ENCODE assay signal across 17 mouse cellular contexts in genomic region chr6:22344443-22344842, GRCm38 (mm10). TPM values are rescaled to one million over a fixed set of nuclear protein-coding genes. Genes with fewer than 3 reads are reported as not detected.
A peak's percentile ranks its signal among the peaks of the same experiment; 100 is the strongest.
DNase-seq lines count a peak whose midpoint lies in the region; ATAC-seq and TF ChIP-seq lines count a peak whose summit lies in the region.
"Had no signal": no experiment of that assay in that cellular context is flagged by ENCODE, and none has a peak within 500 bp of the region (broad histone marks: within the 10 kb centered on the region; RNA-seq: fewer than 3 reads in every experiment).

No protein-coding gene starts in this region.

- no peak overlapping the region for H3K4me3 ChIP-seq in embryonic facial prominence, embryonic 11.5 days (ENCODE audit: low read depth, low read length)
- no peak overlapping the region for H3K4me3 ChIP-seq in embryonic facial prominence, embryonic 10.5 days
- no peak overlapping the region for H3K4me3 ChIP-seq in kidney, embryonic 16.5 days (ENCODE audit: low read length)
- H3K4me3 ChIP-seq in heart, embryonic 15.5 days = no peak overlapping the region
- H3K4me3 ChIP-seq in liver, postnatal 0 days (ENCODE audit: low read depth, low read length) = no peak overlapping the region
- H3K4me3 ChIP-seq: embryonic facial prominence, embryonic 12.5 days; neural tube, embryonic 15.5 days had no signal

- no peak overlapping the region for H3K27ac ChIP-seq in embryonic facial prominence, embryonic 11.5 days (replicated peaks; ENCODE audit: low read depth, low read length)
- no peak overlapping the region for H3K27ac ChIP-seq in embryonic facial prominence, embryonic 10.5 days (replicated peaks)
- no peak overlapping the region for H3K27ac ChIP-seq in kidney, embryonic 16.5 days (ENCODE audit: low read length)
- H3K27ac ChIP-seq in heart, embryonic 15.5 days = peak overlapping the region; percentile 56
- peak overlapping the region; percentile 89 for H3K27ac ChIP-seq in liver, postnatal 0 days (ENCODE audit: low read depth)
- H3K27ac ChIP-seq: embryonic facial prominence, embryonic 12.5 days; neural tube, embryonic 15.5 days had no signal

- H3K4me2 ChIP-seq in embryonic facial prominence, embryonic 11.5 days (ENCODE audit: low read depth, low read length) = no peak overlapping the region
- H3K4me2 ChIP-seq in kidney, embryonic 16.5 days (replicated peaks; ENCODE audit: low read depth, low read length) = no peak overlapping the region
- H3K4me2 ChIP-seq in heart, embryonic 15.5 days = peak overlapping the region; percentile 7; the same call in 1 of the 2 replicates
- H3K4me2 ChIP-seq in liver, postnatal 0 days (ENCODE audit: low read depth, low read length) = peak overlapping the region; percentile 45
- H3K4me2 ChIP-seq: embryonic facial prominence, embryonic 12.5 days; lung, embryonic 14.5 days; neural tube, embryonic 15.5 days had no signal

- H3K9me3 ChIP-seq in embryonic facial prominence, embryonic 11.5 days (replicated peaks; ENCODE audit: control insufficient read depth, low read length) = no peaks in the 10 kb centered on the region
- no peaks in the 10 kb centered on the region for H3K9me3 ChIP-seq in embryonic facial prominence, embryonic 10.5 days
- H3K9me3 ChIP-seq in kidney, embryonic 16.5 days (ENCODE audit: low read length) = no peaks in the 10 kb centered on the region
- H3K9me3 ChIP-seq in heart, embryonic 15.5 days (replicated peaks) = no peaks in the 10 kb centered on the region
- H3K9me3 ChIP-seq in liver, postnatal 0 days (ENCODE audit: low read length) = no peaks in the 10 kb centered on the region
- H3K9me3 ChIP-seq: embryonic facial prominence, embryonic 12.5 days; neural tube, embryonic 15.5 days had no signal

- WGBS in embryonic facial prominence, embryonic 11.5 days = 30% methylated on average over 6 of the region's 6 CpGs
- 40% methylated on average over 6 of the region's 6 CpGs for WGBS in embryonic facial prominence, embryonic 10.5 days
- 39% methylated on average over 6 of the region's 6 CpGs for WGBS in kidney, embryonic 16.5 days
- WGBS in heart, embryonic 15.5 days = 31% methylated on average over 6 of the region's 6 CpGs
- WGBS in liver, postnatal 0 days (ENCODE audit: insufficient replicate concordance) = 44% methylated on average over 6 of the region's 6 CpGs

- H3K9ac ChIP-seq in embryonic facial prominence, embryonic 11.5 days (replicated peaks; ENCODE audit: low read length) = no peak overlapping the region
- H3K9ac ChIP-seq in kidney, embryonic 16.5 days (replicated peaks; ENCODE audit: low read length) = no peak overlapping the region
- H3K9ac ChIP-seq in heart, embryonic 15.5 days = no peak overlapping the region
- H3K9ac ChIP-seq in liver, postnatal 0 days (replicated peaks) = no peak overlapping the region
- H3K9ac ChIP-seq: embryonic facial prominence, embryonic 12.5 days; lung, embryonic 14.5 days; neural tube, embryonic 15.5 days had no signal

- H3K36me3 ChIP-seq in embryonic facial prominence, embryonic 11.5 days (replicated peaks; ENCODE audit: control insufficient read depth, insufficient read depth, low read depth, low read length) = no peaks in the 10 kb centered on the region
- peaks cover 17% of the 10 kb centered on the region for H3K36me3 ChIP-seq in embryonic facial prominence, embryonic 10.5 days (replicated peaks)
- peaks cover 14% of the 10 kb centered on the region; the same call in 1 of the 2 replicates for H3K36me3 ChIP-seq in kidney, embryonic 16.5 days (ENCODE audit: insufficient read depth, low read length)
- no peaks in the 10 kb centered on the region for H3K36me3 ChIP-seq in heart, embryonic 15.5 days
- H3K36me3 ChIP-seq in liver, postnatal 0 days (replicated peaks; ENCODE audit: insufficient read depth, low read length) = no peaks in the 10 kb centered on the region

- TF ChIP-seq EP300 in liver, postnatal 0 days (IDR thresholded peaks at IDR 0.05; ENCODE audit: low read depth) = no peak

- peak; percentile 31 for DNase-seq in embryonic facial prominence, embryonic 11.5 days (ENCODE audit: low spot score)
- no peak for DNase-seq in embryonic facial prominence, embryonic 10.5 days (ENCODE audit: low spot score)
- DNase-seq in kidney, postnatal 10 days = peak; percentile 28
- no peak for DNase-seq in liver, postnatal 0 days
- DNase-seq in adrenal gland, postnatal 10 days = no peak
- DNase-seq: cerebellum, postnatal 14 days; gastrocnemius, postnatal 14 days; lung, embryonic 14.5 days; retina, postnatal 1 day had no signal

- TF ChIP-seq CTCF in liver, postnatal 0 days (IDR thresholded peaks at IDR 0.05; ENCODE audit: low read depth) = no peak

- no peak for ATAC-seq in embryonic facial prominence, embryonic 11.5 days (replicated peaks; ENCODE audit: insufficient number of reproducible peaks, low FRiP score, low TSS enrichment, low read depth)
- ATAC-seq in kidney, embryonic 16.5 days (ENCODE audit: low FRiP score, low TSS enrichment) = no peak
- no peak for ATAC-seq in heart, embryonic 15.5 days (replicated peaks; ENCODE audit: insufficient number of reproducible peaks, insufficient read depth, low FRiP score, low read depth)
- ATAC-seq in liver, postnatal 0 days = no peak
- no peak for ATAC-seq in inflammation-experienced regulatory T-cells, adult 6 months
- ATAC-seq: Patski had no signal

- H3K4me1 ChIP-seq in embryonic facial prominence, embryonic 11.5 days (ENCODE audit: control insufficient read depth, insufficient read depth, low read length) = peaks cover 6% of the 10 kb centered on the region
- peaks cover 42% of the 10 kb centered on the region for H3K4me1 ChIP-seq in embryonic facial prominence, embryonic 10.5 days
- H3K4me1 ChIP-seq in kidney, embryonic 16.5 days (ENCODE audit: insufficient read depth, low read length) = peaks cover 19% of the 10 kb centered on the region; the same call in 1 of the 2 replicates
- peaks cover 24% of the 10 kb centered on the region for H3K4me1 ChIP-seq in heart, embryonic 15.5 days (replicated peaks)
- peaks cover 53% of the 10 kb centered on the region for H3K4me1 ChIP-seq in liver, postnatal 0 days (ENCODE audit: insufficient read depth)
- H3K4me1 ChIP-seq: neural tube, embryonic 15.5 days had no signal

- H3K27me3 ChIP-seq in embryonic facial prominence, embryonic 11.5 days (ENCODE audit: control insufficient read depth, insufficient read depth, low read length) = no peaks in the 10 kb centered on the region
- no peaks in the 10 kb centered on the region for H3K27me3 ChIP-seq in embryonic facial prominence, embryonic 10.5 days (replicated peaks; ENCODE audit: low read depth, poor library complexity, severe bottlenecking)
- H3K27me3 ChIP-seq in kidney, embryonic 16.5 days (ENCODE audit: insufficient read depth, low read length) = no peaks in the 10 kb centered on the region
- no peaks in the 10 kb centered on the region for H3K27me3 ChIP-seq in heart, embryonic 15.5 days
- H3K27me3 ChIP-seq in liver, postnatal 0 days (ENCODE audit: insufficient read depth, low read length) = no peaks in the 10 kb centered on the region
- H3K27me3 ChIP-seq: embryonic facial prominence, embryonic 12.5 days; neural tube, embryonic 15.5 days; Patski had no signal

RNA-seq across cellular contexts. Expression of gene Fam3c, which starts 11.6 kb away (rescaled TPM):
- polyA plus RNA-seq in embryonic facial prominence, embryonic 11.5 days (2014; fragmentation: Nextera tagmentation; extraction: Ambion mirVana) = 43.1 and 47.0 TPM in 2 replicates
- polyA plus RNA-seq in embryonic facial prominence, embryonic 10.5 days (2016; fragmentation: Nextera tagmentation; extraction: Ambion mirVana) = 36.6 and 37.2 TPM in 2 replicates
- 59.1 and 62.0 TPM in 2 replicates for polyA plus RNA-seq in kidney, embryonic 16.5 days (2015; fragmentation: Nextera tagmentation; extraction: Ambion mirVana)
- 45.7 and 49.1 TPM in 2 replicates for polyA plus RNA-seq in heart, embryonic 15.5 days (2015; fragmentation: Nextera tagmentation; extraction: Ambion mirVana)
- polyA plus RNA-seq in liver, postnatal 0 days (2015; fragmentation: Nextera tagmentation; extraction: Ambion mirVana) = 32.6 and 38.2 TPM in 2 replicates
- 100 to 1,000 TPM in 2 of 3 experiments, 10 to 100 TPM in 1; 87.6 to 140 (median 107) TPM for polyA plus RNA-seq in inflammation-experienced regulatory T-cells, adult 6 months (2017; shearing (Covaris generic))
- total RNA-seq in adrenal gland, postnatal 10 days (2021) = 10 to 100 TPM; 46.4 to 52.2 TPM

RNA-seq across cellular contexts. Expression of gene Wnt16, which starts 56.4 kb away (rescaled TPM):
- polyA plus RNA-seq in embryonic facial prominence, embryonic 11.5 days (2014; fragmentation: Nextera tagmentation; extraction: Ambion mirVana) = 0.36 and 0.46 TPM in 2 replicates
- polyA plus RNA-seq in embryonic facial prominence, embryonic 10.5 days (2016; fragmentation: Nextera tagmentation; extraction: Ambion mirVana) = 0.57 and 0.83 TPM in 2 replicates
- 0.87 and 1.4 TPM in 2 replicates for polyA plus RNA-seq in kidney, embryonic 16.5 days (2015; fragmentation: Nextera tagmentation; extraction: Ambion mirVana)
- polyA plus RNA-seq in heart, embryonic 15.5 days (2015; fragmentation: Nextera tagmentation; extraction: Ambion mirVana) = 2.3 and 2.7 TPM in 2 replicates
- polyA plus RNA-seq in liver, postnatal 0 days (2015; fragmentation: Nextera tagmentation; extraction: Ambion mirVana) = not detected in 2 replicates
- polyA plus RNA-seq in inflammation-experienced regulatory T-cells, adult 6 months (2017; shearing (Covaris generic)) = under 1 TPM in 2 of 3 experiments, not detected in 1; 0.36 to 0.47 TPM
- 1 to 10 TPM in 1 of 2 experiments, under 1 TPM in 1; 0.69 to 2.5 TPM for total RNA-seq in adrenal gland, postnatal 10 days (2021)
- total RNA-seq: hematopoietic stem cell, adult 5-6 weeks; megakaryocyte progenitor cell, adult 5-6 weeks had no signal
- polyA plus RNA-seq: lung, embryonic 14.5 days; Patski had no signal

Comparison
In these comparisons a context has a peak if more than half of its experiments do, and no peak if none do; other contexts are left out.
1. DNase-seq: peak in embryonic facial prominence, embryonic 11.5 days (single experiment) and kidney, postnatal 10 days (single experiment); none in embryonic facial prominence, embryonic 10.5 days (single experiment), liver, postnatal 0 days (single experiment) and adrenal gland, postnatal 10 days (single experiment).
2. H3K27ac ChIP-seq: peak in heart, embryonic 15.5 days (single experiment) and liver, postnatal 0 days (single experiment); none in embryonic facial prominence, embryonic 11.5 days (single experiment), embryonic facial prominence, embryonic 10.5 days (single experiment) and kidney, embryonic 16.5 days (single experiment).
3. H3K4me2 ChIP-seq: peak in heart, embryonic 15.5 days (single experiment) and liver, postnatal 0 days (single experiment); none in embryonic facial prominence, embryonic 11.5 days (single experiment) and kidney, embryonic 16.5 days (single experiment).